Mouse (Mus musculus): Measurements from ENCODE around the gene Tcf7. TPM values are rescaled to one million over a fixed set of nuclear protein-coding genes. Genes with fewer than 3 reads are reported as not detected.

Gene Tcf7
- total RNA-seq, 2 experiments from 2014 or later, result 0.82 to 1.4 TPM

- no peak for ATAC-seq (replicated peaks; ENCODE audit: poor library complexity, severe bottlenecking)
Observed at GRCm38 (mm10) chr11:52286301-52286957, 3.6 kb upstream of the Tcf7 start.

GRCm38 (mm10) chr11:52283596-52284571 is 1.1 kb upstream of the Tcf7 start:
- 0 out of 2 replicates have a peak, but pooled peaks have one; percentile 8 for ATAC-seq (replicated peaks; ENCODE audit: poor library complexity, severe bottlenecking)

GRCm38 (mm10) chr11:52282420-52282773 is 417 bp downstream of the Tcf7 start:
- no peak for ATAC-seq (replicated peaks; ENCODE audit: poor library complexity, severe bottlenecking)

GRCm38 (mm10) chr11:52281568-52282328 is 1.1 kb downstream of the Tcf7 start:
- no peak for ATAC-seq (replicated peaks; ENCODE audit: poor library complexity, severe bottlenecking)

GRCm38 (mm10) chr11:52280566-52281455 is 2.0 kb downstream of the Tcf7 start:
- no peak for ATAC-seq (replicated peaks; ENCODE audit: poor library complexity, severe bottlenecking)

- ATAC-seq (replicated peaks; ENCODE audit: poor library complexity, severe bottlenecking), result no peak
Observed at GRCm38 (mm10) chr11:52279611-52280145, 3.1 kb downstream of the Tcf7 start.

DNA sequence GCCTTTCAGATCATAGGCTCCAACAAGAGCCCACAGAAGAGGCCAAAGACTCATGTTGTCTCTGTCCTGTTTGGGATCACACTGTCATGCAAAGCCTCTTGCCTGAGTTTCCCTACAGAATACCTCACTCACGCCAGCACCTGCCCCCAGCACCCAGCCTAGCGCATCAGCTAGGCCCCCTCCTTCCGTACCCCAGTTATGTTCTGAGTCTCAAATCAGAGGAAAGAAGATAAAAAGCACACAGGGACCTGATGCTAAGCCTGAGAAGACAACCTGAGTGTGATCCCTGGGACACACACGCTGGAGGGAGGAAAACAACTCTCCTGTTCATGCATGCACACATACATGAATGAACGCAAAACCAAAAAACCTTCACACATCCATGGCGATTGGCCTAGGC is 3.8 kb downstream of the Tcf7 start:
- no peak for ATAC-seq (replicated peaks; ENCODE audit: poor library complexity, severe bottlenecking)

DNA sequence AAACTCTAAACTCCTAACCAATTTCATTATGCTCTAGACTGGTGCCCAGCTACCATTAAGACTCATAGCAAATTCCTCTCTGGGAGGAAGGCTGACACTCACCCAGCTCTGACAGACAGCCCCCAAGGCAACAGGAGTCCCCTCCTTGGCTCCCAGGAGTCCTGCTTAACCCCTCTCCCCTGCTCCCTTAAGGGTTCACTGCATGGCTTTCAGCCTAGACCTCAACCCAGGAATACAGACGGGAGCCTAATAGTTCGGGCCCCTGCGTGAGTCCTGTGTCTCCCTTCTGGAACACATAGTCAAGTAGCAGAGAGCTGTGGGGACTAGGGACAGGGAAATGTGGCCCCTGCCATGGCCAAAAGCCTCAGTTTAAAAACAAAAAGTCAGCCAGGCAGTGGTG is 4.7 kb downstream of the Tcf7 start:
- no peak for ATAC-seq (replicated peaks; ENCODE audit: poor library complexity, severe bottlenecking)

GRCm38 (mm10) chr11:52277433-52278150 is 5.2 kb downstream of the Tcf7 start:
- ATAC-seq (replicated peaks; ENCODE audit: poor library complexity, severe bottlenecking), result no peak

- no peak for ATAC-seq (replicated peaks; ENCODE audit: poor library complexity, severe bottlenecking)
Observed at GRCm38 (mm10) chr11:52276961-52277391, 5.8 kb downstream of the Tcf7 start.

DNA sequence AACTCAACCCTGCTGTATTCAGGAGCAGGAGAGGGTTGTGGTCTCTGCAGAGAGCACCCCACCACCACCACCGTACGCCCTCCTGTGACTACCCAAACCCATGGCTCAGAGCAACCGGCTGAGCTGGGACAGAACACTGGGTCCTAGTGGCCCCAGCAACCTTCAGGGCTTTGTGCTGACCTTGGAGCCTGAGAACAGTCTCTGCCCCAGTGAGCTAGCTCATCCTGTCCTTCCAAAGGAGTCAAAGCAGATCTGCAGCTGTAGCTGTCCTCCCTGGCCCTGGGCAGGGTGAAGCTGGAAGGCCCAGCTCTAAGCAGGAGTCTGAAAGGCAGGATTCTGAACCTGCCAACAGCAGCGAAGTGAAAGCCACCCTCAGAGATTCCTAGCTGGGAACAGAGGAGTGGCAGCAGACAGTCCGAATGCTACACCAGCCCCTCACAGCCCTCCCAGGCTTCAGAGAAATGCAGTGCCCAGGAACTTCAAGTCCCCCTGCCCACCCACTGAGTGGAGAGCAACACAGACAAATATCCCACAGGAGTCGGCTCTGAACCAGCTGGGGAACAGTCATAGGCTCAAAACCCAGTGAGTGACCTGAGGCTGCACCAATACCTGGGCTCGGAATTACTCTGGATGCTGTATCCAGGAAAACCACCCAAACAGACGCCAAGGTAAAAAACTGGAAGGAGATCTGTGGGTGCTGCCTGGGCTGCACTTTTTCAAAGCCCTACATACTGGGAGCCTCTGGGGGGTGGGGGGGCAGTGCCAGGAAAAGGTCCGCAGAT is 6.8 kb downstream of the Tcf7 start:
- no peak for ATAC-seq (replicated peaks; ENCODE audit: poor library complexity, severe bottlenecking)

- no peak for ATAC-seq (replicated peaks; ENCODE audit: poor library complexity, severe bottlenecking)
Observed at GRCm38 (mm10) chr11:52275366-52275765, 7.4 kb downstream of the Tcf7 start.

GRCm38 (mm10) chr11:52274456-52275112 is 8.2 kb downstream of the Tcf7 start:
- no peak for ATAC-seq (replicated peaks; ENCODE audit: poor library complexity, severe bottlenecking)

DNA sequence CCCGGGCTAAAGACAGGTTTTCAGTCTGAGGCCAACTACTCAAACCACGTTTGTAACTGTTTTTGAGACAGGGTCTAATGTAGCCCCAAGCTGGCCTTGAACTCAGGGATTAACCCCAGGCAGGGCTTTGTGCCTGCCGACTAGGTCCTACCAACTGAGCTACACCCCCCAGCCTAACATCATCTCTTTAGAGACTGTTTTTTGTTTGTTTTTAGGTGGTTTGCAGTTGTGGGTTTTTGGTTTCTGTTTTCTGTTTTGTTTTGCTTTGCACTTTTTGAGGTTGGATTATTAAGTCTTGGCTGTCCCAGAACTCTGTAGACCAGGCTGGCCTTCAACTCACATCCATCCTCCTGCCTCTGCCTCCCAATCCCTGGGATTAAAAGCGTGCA is 8.9 kb downstream of the Tcf7 start:
- no peak for ATAC-seq (replicated peaks; ENCODE audit: poor library complexity, severe bottlenecking)

- ATAC-seq (replicated peaks; ENCODE audit: poor library complexity, severe bottlenecking), result no peak
Observed at GRCm38 (mm10) chr11:52273183-52273941, 9.5 kb downstream of the Tcf7 start.

GRCm38 (mm10) chr11:52272619-52273018 is 10.2 kb downstream of the Tcf7 start:
- ATAC-seq (replicated peaks; ENCODE audit: poor library complexity, severe bottlenecking), result no peak

All from granulocyte monocyte progenitor cell, adult 5-6 weeks (primary cell).